Mouse (Mus musculus) heart, embryonic 14.5 days (tissue): ENCODE data around the gene Fv1. TPM values are rescaled to one million over a fixed set of nuclear protein-coding genes. Genes with fewer than 3 reads are reported as not detected.
A peak's percentile ranks its signal among the peaks of the same experiment; 100 is the strongest.
"Not testable (repeated sequence)": the region's sequence is repeated elsewhere in the genome, so short reads cannot be mapped to it uniquely, and the experiment has no call there.

ENCODE experiments used
- ATAC-seq: fragments of 200-750 bp; cut with Nextera tagmentation; 2 replicates; pipeline ENCODE4 v1.8.0; 2017; ENCODE audit warnings: low read depth, moderate TSS enrichment; ENCODE audit not compliant: insufficient number of reproducible peaks, insufficient read depth, low FRiP score
- H3K27ac ChIP-seq, 2 experiments: fragments of 200-500 bp in 1 of 2; fragments of 300-500 bp in 1 of 2; sonication (generic) in 1 of 2; replicated peaks in 1 of 2; 2 replicates each; pipeline ENCODE4 v1.5.1; 2012 to 2014; ENCODE audit warnings: low read depth in 2 of 2, low read length in 2 of 2, control low read depth in 1 of 2, mild to moderate bottlenecking in 1 of 2, mixed read lengths in 1 of 2; ENCODE audit not compliant: control insufficient read depth in 1 of 2, insufficient read depth in 1 of 2
- H3K27me3 ChIP-seq: fragments of 300-500 bp; sonication (generic); 2 replicates; pipeline ENCODE4 v1.6.1; 2014; ENCODE audit warnings: mild to moderate bottlenecking, low read length, control low read depth; ENCODE audit not compliant: control insufficient read depth, insufficient read depth
- H3K36me3 ChIP-seq: fragments of 300-500 bp; sonication (generic); 2 replicates; pipeline ENCODE4 v1.6.1; 2014; ENCODE audit warnings: mild to moderate bottlenecking, control low read depth, low read length, mixed read lengths; ENCODE audit not compliant: control insufficient read depth, insufficient read depth
- H3K4me1 ChIP-seq, 2 experiments: fragments of 200-500 bp in 1 of 2; fragments of 300-500 bp in 1 of 2; sonication (generic) in 1 of 2; 2 replicates each; pipeline ENCODE4 v1.6.1; 2012 to 2014; ENCODE audit warnings: low read length in 2 of 2, control low read depth in 1 of 2, mixed read lengths in 1 of 2; ENCODE audit not compliant: control insufficient read depth in 2 of 2, insufficient read depth in 2 of 2
- H3K4me2 ChIP-seq: fragments of 300-500 bp; sonication (generic); 2 replicates; pipeline ENCODE4 v1.6.1; 2014; ENCODE audit warnings: mild to moderate bottlenecking, low read length
- H3K4me3 ChIP-seq, 2 experiments: fragments of 200-500 bp in 1 of 2; fragments of 300-500 bp in 1 of 2; sonication (generic) in 1 of 2; 2 replicates each; pipeline ENCODE4 v1.5.1; 2012 to 2014; ENCODE audit warnings: low read length in 2 of 2, mild to moderate bottlenecking in 2 of 2, control low read depth in 1 of 2, low read depth in 1 of 2, moderate library complexity in 1 of 2; ENCODE audit not compliant: control insufficient read depth in 1 of 2, insufficient read depth in 1 of 2
- H3K9ac ChIP-seq: fragments of 300-500 bp; sonication (generic); 2 replicates; pipeline ENCODE4 v1.6.1; 2014; ENCODE audit warnings: mild to moderate bottlenecking, low read length
- H3K9me3 ChIP-seq: fragments of 300-500 bp; sonication (generic); 2 replicates; pipeline ENCODE4 v1.6.1; 2016; ENCODE audit warnings: low read length, control low read depth; ENCODE audit not compliant: control insufficient read depth
- WGBS: fragments of 180-500 bp; shearing (Covaris S2); extraction: QIAGEN DNeasy Blood & Tissue Kit; methylation state at CpG from one replicate; pipeline ENCODE4 v1.1.7; 2014; 5-methylcytosine and 5-hydroxymethylcytosine counted together
- polyA plus RNA-seq: library from polyadenylated mRNA; unstranded; fragments of >200 nt; fragmentation: Nextera tagmentation; extraction: Ambion mirVana; gene quantifications from 2 replicates; pipeline ENCODE4 v1.2.1, GENCODE M21; 2014

The Fv1 gene
- 8.8 and 9.2 TPM in 2 replicates for polyA plus RNA-seq

GRCm38 (mm10) chr4:147868450-147869031 is at the start of gene Fv1, which contains the start of gene Miip:
Gene Fv1 (plus strand): TSS chr4:147868979.
Gene Miip (minus strand): TSS chr4:147868816.
- peak within 1 kb of the TSS; percentile 78 for H3K9ac ChIP-seq
- H3K36me3 ChIP-seq = peaks cover 46% of the 10 kb centered on the region

GRCm38 (mm10) chr4:147819659-147820058 is 49.1 kb upstream of the Fv1 start:
- WGBS = 78% methylated on average over 7 of the region's 7 CpGs
- H3K27ac ChIP-seq, H3K4me1 ChIP-seq, H3K4me3 ChIP-seq, H3K4me2 ChIP-seq, H3K9ac ChIP-seq, H3K36me3 ChIP-seq, H3K27me3 ChIP-seq, ATAC-seq: not testable (repeated sequence)
- H3K9me3 ChIP-seq = peaks cover 48% of the 10 kb centered on the region

More at GRCm38 (mm10) chr4:147868450-147869031, at the start of gene Fv1, which contains the start of gene Miip:
- Histone ChIP-seq H3K4me1 (peaks cover 8 to 22% of the 10 kb centered on the region in 2 experiments), H3K9me3 (no peaks in the 10 kb centered on the region), H3K27me3 (no peaks in the 10 kb centered on the region), H3K4me3 (peak within 1 kb of the TSS; percentile 77 to 98), H3K27ac (peak within 1 kb of the TSS; percentile 78 to 84), H3K4me2 (peak within 1 kb of the TSS; percentile 80)
- peak; percentile 97 for ATAC-seq
- under 1% methylated on average over 30 of the region's 30 CpGs for WGBS

GRCm38 (mm10) chr4:147821414-147821813 is 47.4 kb upstream of the Fv1 start:
- not testable (repeated sequence) for H3K27me3 ChIP-seq, H3K9ac ChIP-seq, H3K27ac ChIP-seq, ATAC-seq, H3K4me1 ChIP-seq, H3K4me3 ChIP-seq, H3K4me2 ChIP-seq
- 78% methylated on average over 3 of the region's 3 CpGs for WGBS
- Histone ChIP-seq H3K36me3 (peaks cover 18% of the 10 kb centered on the region), H3K9me3 (peaks cover 66% of the 10 kb centered on the region)

GRCm38 (mm10) chr4:147824389-147824788 is 44.4 kb upstream of the Fv1 start:
- H3K4me3 ChIP-seq = no peak overlapping the region
- peaks cover 45% of the 10 kb centered on the region for H3K36me3 ChIP-seq
- 89% methylated on average over 4 of the region's 4 CpGs for WGBS
- no peaks in the 10 kb centered on the region for H3K4me1 ChIP-seq
- H3K27ac ChIP-seq = no peak overlapping the region
- H3K27me3 ChIP-seq = no peaks in the 10 kb centered on the region
- H3K9me3 ChIP-seq = peaks cover 82% of the 10 kb centered on the region
- H3K9ac ChIP-seq = no peak overlapping the region
- no peak overlapping the region for H3K4me2 ChIP-seq
- ATAC-seq = no peak

GRCm38 (mm10) chr4:147839282-147839681 is 29.5 kb upstream of the Fv1 start:
- H3K4me1 ChIP-seq, H3K4me3 ChIP-seq, H3K27me3 ChIP-seq, ATAC-seq, H3K9ac ChIP-seq, H3K27ac ChIP-seq, H3K4me2 ChIP-seq: not testable (repeated sequence)
- Histone ChIP-seq H3K36me3 (peaks cover 28% of the 10 kb centered on the region), H3K9me3 (peaks cover 21% of the 10 kb centered on the region)
- 91% methylated on average over 13 of the region's 26 CpGs for WGBS

- no peak for ATAC-seq
- Histone ChIP-seq H3K27me3 (no peaks in the 10 kb centered on the region), H3K27ac (no peak overlapping the region), H3K9ac (no peak overlapping the region), H3K4me1 (peaks cover 0 to 7% of the 10 kb centered on the region in 2 experiments; a peak in 1 of 4 replicates), H3K36me3 (peaks cover 32% of the 10 kb centered on the region), H3K4me2 (no peak overlapping the region), H3K4me3 (no peak overlapping the region), H3K9me3 (peaks cover 21% of the 10 kb centered on the region)
- 93% methylated on average over 3 of the region's 3 CpGs for WGBS
Observed at GRCm38 (mm10) chr4:147842871-147843270, 25.9 kb upstream of the Fv1 start.

GRCm38 (mm10) chr4:147847614-147848583 is 20.9 kb upstream of the Fv1 start, which contains the start of gene Zfp933:
Gene Zfp933 (minus strand): TSS chr4:147848366.
- peaks cover 4% of the 10 kb centered on the region; the same call in 1 of the 2 replicates for H3K9me3 ChIP-seq
- no peaks in the 10 kb centered on the region for H3K27me3 ChIP-seq
- H3K27ac ChIP-seq = peak within 1 kb of the TSS; percentile 2 to 64; a peak in 3 of 4 replicates
- peaks cover 0 to 12% of the 10 kb centered on the region in 2 experiments; a peak in 1 of 4 replicates for H3K4me1 ChIP-seq
- peak within 1 kb of the TSS; percentile 91 to 100 for H3K4me3 ChIP-seq
- 2% methylated on average over 23 of the region's 23 CpGs for WGBS
- peaks cover 8% of the 10 kb centered on the region for H3K36me3 ChIP-seq
- peak within 1 kb of the TSS; percentile 86 for H3K9ac ChIP-seq
- peak; percentile 84 for ATAC-seq
- peak within 1 kb of the TSS; percentile 86 for H3K4me2 ChIP-seq
